Mouse (Mus musculus): ENCODE measurements around the gene Rassf7. TPM values are rescaled to one million over a fixed set of nuclear protein-coding genes. Genes with fewer than 3 reads are reported as not detected.

Rassf7 gene
- total RNA-seq, 2 experiments from 2014 or later: 1.2 to 1.5 TPM

GRCm38 (mm10) chr7:141194830-141195229 lies 20.8 kb upstream of the Rassf7 start:
- peak; percentile 84 to 91 for DNase-seq
- intact Hi-C loops (cut with DNase I): no loop called here

GRCm38 (mm10) chr7:141195754-141196153 lies 19.9 kb upstream of the Rassf7 start:
- no peak for DNase-seq
- intact Hi-C loops (cut with DNase I): no loop called here

GRCm38 (mm10) chr7:141196619-141197282 lies 18.9 kb upstream of the Rassf7 start:
- DNase-seq: no peak
- intact Hi-C loops (cut with DNase I): no loop called here

GRCm38 (mm10) chr7:141198121-141198520 lies 17.5 kb upstream of the Rassf7 start:
- intact Hi-C loops (cut with DNase I): no loop called here
- DNase-seq: no peak

GRCm38 (mm10) chr7:141204546-141204945 lies 11.1 kb upstream of the Rassf7 start:
- intact Hi-C loops (cut with DNase I): no loop called here
- DNase-seq: no peak

GRCm38 (mm10) chr7:141205504-141205903 lies 10.2 kb upstream of the Rassf7 start:
- intact Hi-C loops (cut with DNase I): no loop called here
- no peak for DNase-seq

- DNase-seq: no peak
- intact Hi-C loops (cut with DNase I): no loop called here
Measured at GRCm38 (mm10) chr7:141206182-141206937, 9.3 kb upstream of the Rassf7 start.

- DNase-seq: no peak
- intact Hi-C loops (cut with DNase I): no loop called here
Measured at GRCm38 (mm10) chr7:141209526-141209925, 6.1 kb upstream of the Rassf7 start.

GRCm38 (mm10) chr7:141210137-141210536 lies 5.5 kb upstream of the Rassf7 start:
- DNase-seq: no peak
- intact Hi-C loops (cut with DNase I): no loop called here

GRCm38 (mm10) chr7:141210606-141211131 lies 5.0 kb upstream of the Rassf7 start:
- intact Hi-C loops (cut with DNase I): no loop called here
- DNase-seq: no peak

GRCm38 (mm10) chr7:141213133-141213532 lies 2.5 kb upstream of the Rassf7 start:
- intact Hi-C loops (cut with DNase I): no loop called here
- no peak for DNase-seq

GRCm38 (mm10) chr7:141213605-141214235 lies 1.9 kb upstream of the Rassf7 start, which contains the start of gene Lmntd2:
TSS of gene Lmntd2 (minus strand) at chr7:141214080.
- intact Hi-C loops (cut with DNase I): no loop called here
- no peak for DNase-seq

GRCm38 (mm10) chr7:141214310-141214709 lies 1.4 kb upstream of the Rassf7 start:
- DNase-seq: no peak
- intact Hi-C loops (cut with DNase I): no loop called here

- intact Hi-C loops (cut with DNase I): no loop called here
- DNase-seq: peak in 1 of 2 experiments; percentile 38
Measured at GRCm38 (mm10) chr7:141215880-141216733, 447 bp downstream of the Rassf7 start.

GRCm38 (mm10) chr7:141216894-141217293 lies 1.2 kb downstream of the Rassf7 start:
- no peak for DNase-seq
- intact Hi-C loops (cut with DNase I): no loop called here

GRCm38 (mm10) chr7:141217343-141218013 lies 1.8 kb downstream of the Rassf7 start:
- intact Hi-C loops (cut with DNase I): no loop called here
- DNase-seq: no peak

- no peak for DNase-seq
- intact Hi-C loops (cut with DNase I): no loop called here
Measured at GRCm38 (mm10) chr7:141218141-141218540, 2.5 kb downstream of the Rassf7 start.

GRCm38 (mm10) chr7:141218557-141219133 lies 3.0 kb downstream of the Rassf7 start:
- intact Hi-C loops (cut with DNase I): no loop called here
- DNase-seq: no peak

- intact Hi-C loops (cut with DNase I): loop anchor here (10.0 kb wide), 1 partner anchor 55 kb away; no protein-coding TSS in a partner anchor
Measured at GRCm38 (mm10) chr7:141219558-141220099, 4.0 kb downstream of the Rassf7 start.

More at GRCm38 (mm10) chr7:141219558-141220099, 4.0 kb downstream of the Rassf7 start:
- DNase-seq: no peak
